Mouse (Mus musculus) monocyte, adult 5-6 weeks (primary cell): Measurements from ENCODE around the gene Nog. TPM values are rescaled to one million over a fixed set of nuclear protein-coding genes. Genes with fewer than 3 reads are reported as not detected.

Experiments
- ATAC-seq: fragments of 153-309, 156-312 bp; replicated peaks from 2 replicates; pipeline ENCODE4 v1.8.0; 2017; ENCODE audit warnings: mild to moderate bottlenecking; ENCODE audit not compliant: low TSS enrichment, insufficient number of reproducible peaks, severe bottlenecking, poor library complexity, low FRiP score
- total RNA-seq: library from RNA; stranded (forward); fragments of 200-1000, 200-491, 200-594 nt; gene quantifications from 3 replicates; pipeline ENCODE4 v1.2.3, GENCODE M21; 2017

Nog gene
- total RNA-seq: not detected in 3 replicates

DNA sequence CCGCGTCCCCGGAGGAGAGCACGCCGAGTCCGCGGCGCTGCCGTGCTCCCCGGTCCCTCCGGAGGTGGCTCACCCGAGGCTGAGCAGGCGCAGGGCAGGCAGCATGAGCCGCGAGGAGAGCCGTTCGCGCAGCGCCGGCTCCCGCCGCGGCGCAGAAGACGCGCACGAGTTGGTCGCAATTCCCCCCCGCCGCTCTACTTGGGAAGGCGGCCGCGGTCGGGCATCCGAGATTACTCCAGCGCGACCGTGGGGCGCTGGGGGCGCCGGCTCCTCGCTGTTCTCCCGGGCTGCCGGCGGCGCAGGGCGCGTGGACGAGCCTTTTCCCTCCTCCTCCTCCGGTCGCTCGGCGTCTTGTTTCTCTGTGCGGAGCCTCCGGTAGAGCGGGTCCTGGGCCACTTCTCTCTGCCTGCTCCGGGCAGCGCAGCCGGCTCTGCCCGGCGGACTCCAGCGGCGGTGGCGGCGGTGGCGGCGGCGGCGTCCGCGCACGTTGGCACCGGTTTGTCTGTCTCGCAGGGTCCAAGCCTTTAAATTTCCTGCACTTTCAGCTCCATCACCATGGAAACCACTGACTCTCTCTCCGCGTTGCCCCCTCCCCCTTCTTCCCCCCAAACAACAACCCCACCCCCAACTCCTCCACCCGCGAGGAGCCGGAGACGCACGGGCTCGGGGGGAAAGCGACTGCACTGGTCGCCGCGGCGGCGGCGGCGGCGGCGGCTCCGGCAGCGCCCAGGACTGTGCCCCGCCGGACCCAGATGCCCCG, at the start of gene Nog:
Gene Nog (minus strand): TSS at position 277 of the 760 bp plus-strand sequence.
- no peak for ATAC-seq

DNA sequence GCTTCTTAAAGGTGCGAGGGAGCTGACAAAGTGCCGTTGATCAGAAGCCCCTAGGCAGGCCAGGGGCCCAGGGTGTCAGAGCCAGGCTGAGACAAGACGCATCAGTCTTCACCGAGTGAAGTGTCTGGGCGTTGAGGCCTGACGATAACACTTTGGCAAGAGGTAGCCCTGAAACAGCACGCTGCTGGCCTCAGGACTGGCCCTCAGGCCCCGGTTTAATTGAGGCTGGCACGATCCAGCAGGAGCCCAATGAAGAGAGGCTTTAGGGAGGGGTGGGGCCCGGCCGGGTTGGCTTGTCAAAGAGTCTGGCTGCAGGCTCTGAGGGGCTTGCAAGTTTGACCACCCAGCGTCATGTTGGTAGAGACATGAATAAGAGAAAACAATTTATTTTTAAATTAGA, 38.1 kb upstream of the Nog start:
- ATAC-seq: no peak

DNA sequence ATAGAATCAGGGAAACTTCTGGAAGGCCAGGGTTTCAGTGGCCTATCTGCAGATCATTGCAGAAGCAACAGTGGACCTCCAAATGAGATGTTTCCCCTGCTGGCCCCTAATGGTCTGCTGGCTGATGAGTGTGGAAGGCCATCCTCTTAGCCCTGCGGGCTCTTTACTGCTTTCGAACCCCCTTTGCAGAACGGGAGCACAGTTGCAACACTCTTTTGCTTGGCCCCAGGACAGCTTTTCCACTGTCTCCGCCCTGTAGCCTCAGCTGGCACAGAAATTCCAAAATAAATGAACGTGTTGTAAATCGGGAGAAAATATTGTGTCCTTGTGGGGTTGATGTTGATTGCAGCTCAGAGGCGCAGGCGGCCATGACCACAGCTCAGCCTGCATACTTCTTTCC, 37.7 kb upstream of the Nog start:
- no peak for ATAC-seq

DNA sequence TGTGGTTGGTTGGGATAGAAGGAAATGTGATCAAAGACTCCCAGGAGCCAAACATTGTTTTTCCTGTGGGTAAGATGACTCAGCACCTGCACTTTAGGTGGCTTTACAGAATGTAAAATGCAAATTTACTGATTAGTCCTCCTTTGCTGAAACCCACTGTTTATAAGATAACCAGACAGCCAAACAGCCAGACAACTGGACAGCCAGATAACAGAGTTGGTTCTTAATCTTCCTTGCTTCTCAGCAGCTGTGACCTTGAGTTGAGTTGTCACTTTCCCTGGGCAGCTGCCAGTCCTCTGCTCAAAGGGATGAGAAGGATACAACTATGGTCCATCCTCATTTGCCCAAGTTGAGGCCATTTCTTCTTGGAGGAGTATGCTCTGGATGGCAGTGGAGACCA, 35.8 kb upstream of the Nog start:
- ATAC-seq: no peak

DNA sequence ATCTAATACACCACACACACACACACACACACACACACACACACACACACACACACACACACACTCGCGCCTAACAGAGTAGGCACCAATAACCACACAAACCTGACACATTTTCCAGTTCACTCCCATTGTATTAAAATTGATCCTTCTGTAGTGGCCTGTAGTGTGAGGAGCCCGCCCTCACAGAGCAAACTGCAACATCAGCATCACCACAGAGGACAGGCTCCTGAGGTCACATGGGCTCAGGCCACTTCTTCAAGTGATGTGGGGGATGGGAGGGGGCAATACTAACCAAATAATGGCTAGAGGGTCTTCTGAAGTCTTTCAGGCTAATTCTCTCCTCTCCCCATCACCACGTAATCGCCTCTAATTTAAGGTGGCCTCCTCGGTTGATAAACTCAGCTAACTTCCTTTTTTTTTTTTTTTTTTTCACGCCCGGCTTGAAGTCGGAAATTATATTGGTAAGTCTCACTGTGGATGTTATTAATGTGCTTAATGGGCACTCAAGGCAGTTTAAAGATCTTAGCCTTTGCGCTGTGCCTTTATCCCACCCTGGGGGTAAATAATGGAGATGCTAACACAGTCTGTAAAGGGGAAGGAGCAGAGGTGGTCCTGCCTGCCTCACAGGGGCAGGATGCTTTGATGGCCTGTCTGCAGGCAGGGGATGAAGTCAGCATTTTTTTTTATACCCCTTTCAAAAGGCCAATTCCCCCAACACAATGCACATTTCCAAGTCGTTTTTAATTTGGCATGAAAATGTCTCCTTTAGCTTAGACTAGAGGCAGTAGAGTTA, 25.2 kb upstream of the Nog start:
- no peak for ATAC-seq

DNA sequence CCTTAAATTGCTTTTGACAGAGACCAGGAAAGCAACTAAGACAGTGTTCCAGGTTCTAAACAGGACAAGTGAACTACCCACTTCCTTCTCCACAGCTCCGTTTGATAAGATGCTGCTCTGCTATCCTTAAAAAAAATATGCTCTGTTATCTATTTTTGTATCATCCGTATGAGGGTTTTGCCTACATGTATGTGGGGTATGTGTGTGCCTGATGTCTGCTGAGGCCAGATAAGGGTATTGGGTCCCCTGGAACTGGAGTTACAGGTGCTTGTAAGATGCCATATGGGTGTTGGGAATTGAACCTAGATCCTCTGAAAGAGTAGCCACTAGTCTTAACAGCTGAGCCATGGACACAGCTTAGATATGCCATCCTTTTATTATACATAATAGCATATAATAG, 19.6 kb upstream of the Nog start:
- ATAC-seq: no peak

DNA sequence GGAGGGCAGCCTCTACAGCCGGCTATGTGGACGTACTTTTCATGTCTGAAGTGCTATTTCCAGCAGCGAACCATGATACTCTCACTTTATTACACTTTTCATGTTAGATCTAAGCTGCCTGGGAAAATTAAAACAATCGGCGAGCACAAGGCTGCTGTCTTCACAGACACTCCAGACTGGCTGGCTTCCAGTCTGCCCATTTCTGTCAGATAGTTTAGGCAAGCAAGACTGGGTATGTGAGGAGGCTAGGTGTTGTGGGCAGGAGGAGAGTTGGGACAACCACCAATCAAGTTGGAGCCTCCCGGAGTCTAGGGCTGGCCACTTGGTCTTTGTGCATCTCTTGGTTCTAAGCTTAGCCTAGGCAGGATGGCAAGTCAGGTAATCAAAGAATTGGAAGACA, 17.5 kb upstream of the Nog start:
- no peak for ATAC-seq

DNA sequence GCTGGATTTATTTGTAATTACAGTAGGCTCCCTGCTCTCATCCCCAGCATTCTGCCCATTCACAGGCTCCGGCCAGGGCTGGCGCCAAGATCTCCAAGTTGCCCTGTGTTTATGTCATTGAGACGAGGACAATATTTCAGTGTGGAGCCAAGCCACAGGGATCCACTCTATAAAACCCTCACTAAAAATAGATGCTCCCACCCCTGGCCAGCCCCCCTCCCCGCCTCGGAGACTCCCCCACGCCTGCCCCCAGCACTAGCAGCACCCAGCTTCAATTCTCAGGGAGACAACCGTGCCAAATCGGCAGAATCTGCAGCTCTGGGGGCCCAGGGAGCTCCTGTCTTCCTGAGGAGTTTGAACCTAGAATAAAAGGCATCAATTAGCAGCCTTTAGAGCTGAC, 16.2 kb upstream of the Nog start:
- no peak for ATAC-seq

DNA sequence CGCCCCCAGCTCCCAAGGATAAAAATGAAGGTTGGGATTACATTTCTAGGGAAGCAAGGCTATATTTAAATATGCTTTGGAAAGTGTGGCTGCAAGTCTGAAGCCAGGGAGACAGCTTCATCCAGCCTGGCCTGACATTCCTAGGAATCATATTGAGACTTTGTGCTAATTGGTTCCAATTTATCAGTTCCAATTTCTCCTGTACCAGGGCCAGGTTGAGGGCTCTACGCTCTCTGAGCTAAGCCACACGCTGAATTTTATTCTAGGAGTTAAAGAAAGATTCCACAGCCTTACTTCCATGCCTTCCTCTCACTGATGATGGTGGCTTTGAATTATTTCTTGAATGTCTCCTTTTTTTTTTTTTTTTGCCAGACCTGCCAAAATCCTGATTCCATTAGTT, 15.6 kb upstream of the Nog start:
- ATAC-seq: no peak

DNA sequence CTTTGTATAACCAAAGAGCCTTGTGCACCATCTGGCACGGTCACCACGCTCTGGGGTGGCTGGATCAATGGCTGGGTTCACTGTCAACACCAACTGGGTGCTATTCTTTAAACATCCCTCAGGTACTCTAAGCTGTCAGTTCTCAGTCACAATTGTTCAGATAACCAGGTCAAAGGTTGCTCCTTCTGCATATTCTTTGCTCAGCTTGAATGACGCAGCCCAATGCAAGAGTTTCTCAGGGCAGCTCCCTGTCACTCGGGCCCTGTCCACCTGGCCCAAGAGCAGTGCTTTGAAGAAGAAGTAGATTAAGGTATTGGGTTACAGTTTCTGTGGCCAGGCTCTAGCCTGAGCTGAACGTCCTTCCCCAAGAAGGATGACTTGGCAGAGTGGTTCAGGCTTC, 12.2 kb upstream of the Nog start:
- ATAC-seq: no peak

DNA sequence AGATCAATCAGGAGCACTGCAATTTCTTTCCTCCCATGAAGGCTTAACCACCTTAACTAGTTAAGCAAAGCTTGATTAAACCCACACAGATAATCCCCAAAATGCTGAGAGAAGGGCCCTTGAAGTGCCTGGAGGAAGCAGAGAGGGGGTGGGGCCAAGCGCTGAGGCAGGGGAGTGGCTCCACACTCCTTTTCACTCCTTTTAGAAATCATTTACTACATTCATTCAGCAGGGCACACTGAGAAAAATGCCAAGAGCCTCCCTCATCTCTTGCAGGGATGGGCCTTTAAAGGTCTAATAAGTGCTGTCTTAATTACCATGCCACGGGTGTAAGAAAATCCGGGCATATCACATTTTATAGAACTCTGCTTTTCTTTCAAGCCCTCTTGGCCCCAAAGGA, 10.2 kb upstream of the Nog start:
- ATAC-seq: no peak

DNA sequence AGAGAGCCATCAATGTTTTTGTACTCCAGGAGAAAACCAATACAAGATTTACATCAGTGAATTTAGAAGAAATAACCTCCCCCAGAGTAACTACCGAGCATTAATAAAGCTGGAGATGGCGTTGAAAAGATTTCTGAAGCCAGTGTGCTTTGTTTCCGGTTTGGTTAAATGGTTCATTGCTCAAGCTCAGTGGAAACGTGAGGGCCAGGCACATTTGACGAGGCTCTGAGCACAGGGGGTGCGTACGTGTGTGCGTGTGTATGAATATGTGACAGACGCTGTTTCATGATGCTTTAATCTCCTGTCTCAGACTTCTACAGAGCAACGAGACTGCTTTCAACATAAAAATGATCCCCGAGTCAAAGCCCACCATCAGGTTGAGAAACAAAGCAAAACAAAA, 8.1 kb upstream of the Nog start:
- no peak for ATAC-seq

DNA sequence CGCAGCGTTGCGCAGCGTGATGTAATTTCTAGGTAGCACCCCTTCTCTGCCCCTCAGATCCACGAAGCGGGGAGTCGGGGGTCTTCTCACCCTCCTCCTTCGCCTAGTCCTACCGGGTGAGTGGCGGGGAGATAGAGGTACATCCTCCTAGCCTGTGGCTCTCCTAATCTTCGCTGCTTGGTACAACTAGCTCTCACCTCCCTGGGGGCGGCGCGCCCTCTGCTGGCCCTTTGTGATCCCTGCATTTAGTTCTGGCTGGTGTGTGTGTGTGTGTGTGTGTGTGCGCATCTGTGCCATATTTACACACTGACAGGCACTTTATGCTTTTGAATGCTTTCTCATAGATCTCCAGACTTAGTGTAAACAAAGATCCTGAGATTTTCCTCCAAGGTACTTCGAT, 1.3 kb upstream of the Nog start:
- peak; percentile 73; the same call in 1 of the 2 replicates for ATAC-seq

DNA sequence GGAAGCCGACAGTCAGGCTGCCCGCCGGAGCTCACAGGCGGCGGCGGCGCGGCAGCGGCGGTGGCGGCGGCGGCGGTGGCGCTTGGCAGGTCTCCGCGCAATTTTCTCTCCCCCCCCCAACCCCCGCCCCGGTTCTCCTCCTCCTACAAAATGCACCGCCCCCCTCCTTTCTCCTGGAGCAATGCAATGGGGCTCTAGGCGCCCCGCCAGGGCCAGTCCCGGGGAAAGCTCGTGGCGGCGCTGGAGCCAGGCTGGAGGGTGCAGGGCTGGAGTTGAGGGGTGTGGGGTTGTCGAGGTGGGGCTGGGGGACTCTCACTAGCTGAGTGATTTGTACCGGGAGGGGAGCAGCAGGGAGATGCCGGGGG, 666 bp upstream of the Nog start:
- ATAC-seq: no peak

DNA sequence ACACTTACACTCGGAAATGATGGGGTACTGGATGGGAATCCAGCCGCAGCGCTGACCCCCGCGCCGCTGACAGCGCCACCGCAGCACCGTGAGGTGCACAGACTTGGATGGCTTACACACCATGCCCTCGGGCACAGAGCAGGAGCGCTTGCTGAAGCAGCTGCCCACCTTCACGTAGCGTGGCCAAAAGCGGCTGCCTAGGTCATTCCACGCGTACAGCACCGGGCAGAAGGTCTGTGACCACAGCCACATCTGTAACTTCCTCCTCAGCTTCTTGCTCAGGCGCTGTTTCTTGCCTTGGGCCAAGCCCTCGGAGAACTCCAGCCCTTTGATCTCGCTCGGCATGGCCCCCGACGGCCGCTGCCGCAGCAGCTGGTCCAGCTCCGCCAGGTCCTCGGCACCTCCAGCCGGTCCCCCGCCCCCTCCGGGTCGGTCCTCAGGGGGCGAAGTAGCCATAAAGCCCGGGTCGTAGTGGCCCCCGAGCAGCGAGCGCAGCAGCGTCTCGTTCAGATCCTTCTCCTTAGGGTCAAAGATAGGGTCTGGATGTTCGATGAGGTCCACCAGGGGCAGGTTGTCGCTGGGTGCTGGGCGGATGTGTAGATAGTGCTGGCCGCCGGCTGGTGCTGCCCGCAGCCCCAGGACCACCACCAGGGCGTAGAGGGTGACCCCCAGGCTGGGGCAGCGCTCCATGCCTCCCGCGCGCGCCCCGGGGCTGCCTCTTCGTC, 639 bp downstream of the Nog start:
- ATAC-seq: no peak

DNA sequence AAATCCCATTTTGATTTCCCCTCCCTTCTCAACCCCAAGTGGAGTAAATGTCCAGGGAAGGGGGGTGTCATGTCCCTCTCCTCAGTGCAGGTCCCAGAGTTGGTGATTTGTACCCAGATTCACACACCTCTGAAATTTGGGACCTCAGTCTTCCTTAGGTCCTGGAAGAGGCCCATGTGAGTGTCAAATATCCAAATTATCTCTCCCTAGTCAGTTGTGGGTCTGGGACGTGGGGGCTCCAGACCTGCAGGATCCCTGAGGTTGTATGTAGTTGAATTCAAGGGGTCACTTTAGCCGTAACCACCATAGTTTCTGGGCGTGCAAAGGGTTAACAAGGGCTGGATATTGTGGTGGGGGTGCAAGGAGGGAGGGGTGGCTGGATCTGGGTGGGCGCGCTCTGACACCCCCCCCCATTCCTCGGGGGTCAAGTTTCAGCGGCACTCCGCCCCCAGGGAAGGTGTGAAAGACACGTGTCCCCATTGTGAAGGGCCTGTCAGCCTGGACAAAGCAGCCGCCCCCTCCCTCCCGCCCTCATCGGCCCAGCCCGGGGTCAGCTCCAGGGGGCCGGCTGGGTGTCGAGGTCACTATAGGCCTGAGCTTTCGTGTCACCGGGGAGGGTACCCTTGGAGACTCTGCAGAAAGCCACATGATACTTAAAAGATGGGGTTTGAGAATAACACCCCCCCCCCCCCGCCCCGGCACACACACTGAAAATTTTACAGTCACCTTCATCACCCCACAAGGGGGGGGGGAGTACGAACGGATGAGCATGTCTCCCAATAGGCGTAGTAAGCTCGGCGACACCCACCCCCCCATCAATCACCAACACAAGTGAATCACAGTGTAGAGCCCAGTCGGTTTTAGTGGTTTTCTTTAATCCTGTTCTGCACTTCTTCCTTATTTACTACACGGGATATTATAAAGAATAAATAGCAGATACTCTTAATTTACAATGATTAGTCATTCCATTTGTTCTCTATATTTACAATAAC, 2.1 kb downstream of the Nog start:
- no peak for ATAC-seq

DNA sequence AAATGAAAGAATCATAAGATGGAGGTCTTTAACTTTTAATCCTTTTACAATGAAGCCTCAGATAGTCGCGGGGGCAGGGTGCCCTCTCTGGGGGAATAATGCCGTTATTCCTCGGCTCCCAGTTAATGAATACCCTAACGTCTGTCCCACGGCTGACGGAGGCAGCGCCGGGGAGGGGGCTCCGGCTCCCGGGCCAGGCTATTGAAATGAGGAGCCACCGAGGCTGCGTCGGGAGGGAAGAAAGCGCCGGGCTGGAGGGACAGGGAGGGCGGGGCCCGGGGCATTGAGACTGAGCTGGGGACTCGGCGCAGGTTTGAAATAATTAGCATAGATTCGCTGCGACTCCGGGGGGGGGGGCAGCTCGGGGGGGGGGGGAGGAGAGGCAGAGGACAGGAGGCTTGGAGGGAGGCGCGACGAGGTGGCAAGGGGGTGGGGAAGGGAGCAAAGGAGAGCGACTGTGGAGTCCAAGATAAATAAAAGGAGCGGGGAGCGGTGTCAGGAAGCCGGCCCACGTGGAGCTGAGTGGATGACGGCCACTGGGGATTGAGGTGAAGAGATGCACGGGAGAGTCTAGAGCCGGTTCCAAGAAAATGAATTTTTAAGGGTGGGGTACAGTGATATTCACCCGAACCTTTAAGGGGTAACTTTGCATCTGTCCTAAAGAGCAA, 2.9 kb downstream of the Nog start:
- no peak for ATAC-seq
